10 mouse cellular contexts compared by ENCODE assay signal in the genomic region with DNA sequence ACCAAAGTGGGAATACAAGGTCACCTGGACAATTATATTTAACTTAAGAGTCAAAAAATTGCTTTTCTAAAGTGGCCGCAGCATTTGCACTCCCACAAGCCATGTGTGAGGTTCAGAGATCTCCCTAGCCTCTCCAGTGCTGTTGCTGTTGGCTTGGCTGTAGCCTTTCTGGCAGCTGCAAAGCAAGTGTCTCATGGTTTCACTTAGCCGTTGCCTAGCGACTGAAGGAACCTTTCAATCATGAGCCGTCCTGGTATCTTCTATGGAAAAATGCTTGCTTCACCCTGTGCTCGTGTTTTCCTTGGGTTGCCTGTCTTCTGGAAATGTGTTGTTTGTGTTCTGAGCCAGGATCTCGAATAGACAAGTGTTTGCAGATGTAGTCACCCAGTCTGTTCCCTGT.
DNase-seq lines count a peak whose midpoint lies in the region; ATAC-seq lines count a peak whose summit lies in the region.
"Had no signal": no experiment of that assay in that cellular context is flagged by ENCODE, and none has a peak within 500 bp of the region (broad histone marks: within the 10 kb centered on the region; RNA-seq: fewer than 3 reads in every experiment).

No protein-coding gene starts in this region.

- 53% methylated on average over 6 of the region's 6 CpGs for WGBS in forebrain, embryonic 13.5 days
- WGBS in forebrain, embryonic 16.5 days: 39% methylated on average over 6 of the region's 6 CpGs
- 35% methylated on average over 6 of the region's 6 CpGs for WGBS in embryonic facial prominence, embryonic 14.5 days
- WGBS in kidney, embryonic 15.5 days: 57% methylated on average over 6 of the region's 6 CpGs

- no peaks in the 10 kb centered on the region for H3K27me3 ChIP-seq in forebrain, embryonic 13.5 days
- H3K27me3 ChIP-seq in forebrain, embryonic 16.5 days (replicated peaks; ENCODE audit: control insufficient read depth, insufficient read depth, low read length): no peaks in the 10 kb centered on the region
- no peaks in the 10 kb centered on the region for H3K27me3 ChIP-seq in embryonic facial prominence, embryonic 14.5 days (replicated peaks; ENCODE audit: control insufficient read depth, insufficient read depth, low read length)
- H3K27me3 ChIP-seq in kidney, embryonic 15.5 days: no peaks in the 10 kb centered on the region
- H3K27me3 ChIP-seq: midbrain, embryonic 13.5 days had no signal

- peak; percentile 51; the same call in 1 of the 2 replicates for ATAC-seq in forebrain, embryonic 13.5 days
- ATAC-seq in forebrain, embryonic 16.5 days: no peak
- peak; percentile 77 for ATAC-seq in embryonic facial prominence, embryonic 14.5 days (ENCODE audit: low read depth)
- no peak for ATAC-seq in kidney, embryonic 15.5 days (replicated peaks; ENCODE audit: low FRiP score)
- no peak for ATAC-seq in erythroblast, adult 5-6 weeks (replicated peaks; ENCODE audit: low FRiP score, poor library complexity, severe bottlenecking)
- ATAC-seq: midbrain, embryonic 13.5 days had no signal

- no peak overlapping the region for H3K4me3 ChIP-seq in forebrain, embryonic 13.5 days
- no peak overlapping the region for H3K4me3 ChIP-seq in forebrain, embryonic 16.5 days (replicated peaks; ENCODE audit: low read length)
- no peak overlapping the region for H3K4me3 ChIP-seq in embryonic facial prominence, embryonic 14.5 days (ENCODE audit: low read depth, low read length)
- H3K4me3 ChIP-seq in kidney, embryonic 15.5 days (replicated peaks): no peak overlapping the region
- H3K4me3 ChIP-seq: midbrain, embryonic 13.5 days had no signal

- no peak overlapping the region for H3K27ac ChIP-seq in forebrain, embryonic 13.5 days
- H3K27ac ChIP-seq in forebrain, embryonic 16.5 days (ENCODE audit: low read length): no peak overlapping the region
- H3K27ac ChIP-seq in embryonic facial prominence, embryonic 14.5 days (replicated peaks; ENCODE audit: low read depth, low read length): no peak overlapping the region
- no peak overlapping the region for H3K27ac ChIP-seq in kidney, embryonic 15.5 days
- H3K27ac ChIP-seq: midbrain, embryonic 13.5 days had no signal

- no peak overlapping the region for H3K9ac ChIP-seq in forebrain, embryonic 13.5 days
- no peak overlapping the region for H3K9ac ChIP-seq in forebrain, embryonic 16.5 days (replicated peaks; ENCODE audit: low read depth, low read length)
- H3K9ac ChIP-seq in embryonic facial prominence, embryonic 14.5 days (ENCODE audit: low read depth, low read length): no peak overlapping the region
- no peak overlapping the region for H3K9ac ChIP-seq in kidney, embryonic 15.5 days
- H3K9ac ChIP-seq: midbrain, embryonic 13.5 days had no signal

- no peaks in the 10 kb centered on the region for H3K9me3 ChIP-seq in forebrain, embryonic 13.5 days (replicated peaks)
- H3K9me3 ChIP-seq in forebrain, embryonic 16.5 days (ENCODE audit: control insufficient read depth, low read length): no peaks in the 10 kb centered on the region
- H3K9me3 ChIP-seq in embryonic facial prominence, embryonic 14.5 days (ENCODE audit: control insufficient read depth, low read length): no peaks in the 10 kb centered on the region
- H3K9me3 ChIP-seq in kidney, embryonic 15.5 days (replicated peaks): no peaks in the 10 kb centered on the region
- H3K9me3 ChIP-seq: midbrain, embryonic 13.5 days had no signal

- no peak overlapping the region for H3K4me2 ChIP-seq in forebrain, embryonic 13.5 days
- no peak overlapping the region for H3K4me2 ChIP-seq in forebrain, embryonic 16.5 days (ENCODE audit: low read length)
- H3K4me2 ChIP-seq in embryonic facial prominence, embryonic 14.5 days (ENCODE audit: low read depth, low read length): no peak overlapping the region
- H3K4me2 ChIP-seq in kidney, embryonic 15.5 days: no peak overlapping the region
- H3K4me2 ChIP-seq: midbrain, embryonic 13.5 days had no signal

- H3K36me3 ChIP-seq in forebrain, embryonic 13.5 days (ENCODE audit: poor library complexity, severe bottlenecking): no peaks in the 10 kb centered on the region
- H3K36me3 ChIP-seq in forebrain, embryonic 16.5 days (ENCODE audit: control insufficient read depth, insufficient read depth): no peaks in the 10 kb centered on the region
- no peaks in the 10 kb centered on the region for H3K36me3 ChIP-seq in embryonic facial prominence, embryonic 14.5 days (ENCODE audit: control insufficient read depth, insufficient read depth, low read length)
- no peaks in the 10 kb centered on the region for H3K36me3 ChIP-seq in kidney, embryonic 15.5 days
- H3K36me3 ChIP-seq: midbrain, embryonic 13.5 days had no signal

- peaks cover 22% of the 10 kb centered on the region for H3K4me1 ChIP-seq in forebrain, embryonic 13.5 days
- peaks cover 10% of the 10 kb centered on the region for H3K4me1 ChIP-seq in forebrain, embryonic 16.5 days (replicated peaks; ENCODE audit: control insufficient read depth, insufficient read depth, low read length)
- 0 out of 2 replicates have a peak, but pooled peaks cover 3% of the 10 kb centered on the region for H3K4me1 ChIP-seq in embryonic facial prominence, embryonic 14.5 days (ENCODE audit: control insufficient read depth, insufficient read depth, low read length)
- H3K4me1 ChIP-seq in kidney, embryonic 15.5 days: no peaks in the 10 kb centered on the region

- peak; percentile 1 for DNase-seq in 3T3-L1 (ENCODE audit: low read depth, low spot score)
- peak; percentile 91 for DNase-seq in embryonic facial prominence, embryonic 14.5 days (ENCODE audit: low spot score)
- DNase-seq in layer of hippocampus, adult 9-11 months: peak; percentile 41
- DNase-seq in urinary bladder, adult 18-20 months (ENCODE audit: low spot score in 2 of 2): no peak
- DNase-seq: kidney, adult 8-10 months had no signal

Comparison
In these comparisons a context has a peak if more than half of its experiments do, and no peak if none do; other contexts are left out.
1. ATAC-seq: peak in forebrain, embryonic 13.5 days (single experiment) and embryonic facial prominence, embryonic 14.5 days (single experiment); none in forebrain, embryonic 16.5 days (single experiment), kidney, embryonic 15.5 days (single experiment) and erythroblast, adult 5-6 weeks (single experiment).
2. DNase-seq: peak in 3T3-L1 (single experiment), embryonic facial prominence, embryonic 14.5 days (single experiment) and layer of hippocampus, adult 9-11 months (single experiment); none in urinary bladder, adult 18-20 months (0 of 2).